Mouse (Mus musculus): Measurements from ENCODE around the gene Hk1.

The Hk1 gene

GRCm38 (mm10) chr10:62379808-62380207 is at the start of gene Hk1:
TSS of gene Hk1 (minus strand) at chr10:62379908.
- DNase-seq (ENCODE audit: low spot score), result no peak

- DNase-seq (ENCODE audit: low spot score), result no peak
Measured at GRCm38 (mm10) chr10:62425081-62425871, 45.6 kb upstream of the Hk1 start.

- DNase-seq (ENCODE audit: low spot score), result no peak
Measured at GRCm38 (mm10) chr10:62422255-62422654, 42.5 kb upstream of the Hk1 start, which contains the start of gene Hkdc1. TSS of gene Hkdc1 (minus strand) at chr10:62422491.

GRCm38 (mm10) chr10:62421127-62421526 is 41.4 kb upstream of the Hk1 start:
- DNase-seq (ENCODE audit: low spot score), result no peak

GRCm38 (mm10) chr10:62420399-62420798 is 40.7 kb upstream of the Hk1 start:
- no peak for DNase-seq (ENCODE audit: low spot score)

- DNase-seq (ENCODE audit: low spot score), result no peak
Measured at GRCm38 (mm10) chr10:62419422-62419821, 39.7 kb upstream of the Hk1 start.

GRCm38 (mm10) chr10:62418831-62419356 is 39.2 kb upstream of the Hk1 start:
- no peak for DNase-seq (ENCODE audit: low spot score)

GRCm38 (mm10) chr10:62413606-62413982 is 33.9 kb upstream of the Hk1 start:
- DNase-seq (ENCODE audit: low spot score), result no peak

- no peak for DNase-seq (ENCODE audit: low spot score)
Measured at GRCm38 (mm10) chr10:62412906-62413605, 33.3 kb upstream of the Hk1 start.

- no peak for DNase-seq (ENCODE audit: low spot score)
Measured at GRCm38 (mm10) chr10:62411431-62412410, 32.0 kb upstream of the Hk1 start.

- DNase-seq (ENCODE audit: low spot score), result peak; percentile 27
Measured at GRCm38 (mm10) chr10:62410943-62411342, 31.2 kb upstream of the Hk1 start.

- no peak for DNase-seq (ENCODE audit: low spot score)
Measured at GRCm38 (mm10) chr10:62404901-62405300, 25.2 kb upstream of the Hk1 start.

GRCm38 (mm10) chr10:62401641-62402111 is 22.0 kb upstream of the Hk1 start:
- DNase-seq (ENCODE audit: low spot score), result no peak

GRCm38 (mm10) chr10:62383011-62383410 is 3.3 kb upstream of the Hk1 start:
- DNase-seq (ENCODE audit: low spot score), result no peak

- no peak for DNase-seq (ENCODE audit: low spot score)
Measured at GRCm38 (mm10) chr10:62380936-62381335, 1.2 kb upstream of the Hk1 start.

GRCm38 (mm10) chr10:62358827-62359226 is 20.9 kb downstream of the Hk1 start:
- no peak for DNase-seq (ENCODE audit: low spot score)

- DNase-seq (ENCODE audit: low spot score), result no peak
Measured at GRCm38 (mm10) chr10:62356105-62356730, 23.5 kb downstream of the Hk1 start.

GRCm38 (mm10) chr10:62345147-62345546 is 34.6 kb downstream of the Hk1 start:
- DNase-seq (ENCODE audit: low spot score), result no peak

- no peak for DNase-seq (ENCODE audit: low spot score)
Measured at GRCm38 (mm10) chr10:62344004-62344752, 35.5 kb downstream of the Hk1 start.

GRCm38 (mm10) chr10:62342512-62342911 is 37.2 kb downstream of the Hk1 start:
- no peak for DNase-seq (ENCODE audit: low spot score)

- DNase-seq (ENCODE audit: low spot score), result no peak
Measured at GRCm38 (mm10) chr10:62341956-62342355, 37.8 kb downstream of the Hk1 start.

All from ovary, adult 18-20 months (tissue).